Mouse (Mus musculus) layer of hippocampus, adult 2 months (tissue): ENCODE data around the gene Ncstn. TPM values are rescaled to one million over a fixed set of nuclear protein-coding genes. Genes with fewer than 3 reads are reported as not detected.
A peak's percentile ranks its signal among the peaks of the same experiment; 100 is the strongest.

Experiments used
- DNase-seq, 2 experiments: peaks; one replicate each; pipeline ENCODE4 v3.0.0; 2022; ENCODE audit warnings: low spot score in 2 of 2
- H3K27ac ChIP-seq: fragments of 200-600 bp; 2 replicates; pipeline ENCODE4 v1.8.1; 2022
- H3K4me3 ChIP-seq: fragments of 200-600 bp; 2 replicates; pipeline ENCODE4 v1.8.1; 2022; ENCODE audit warnings: mild to moderate bottlenecking
- CTCF ChIP-seq: fragments of 200-600 bp; conservative IDR thresholded peaks from 2 replicates; pipeline ENCODE4 v1.8.1; 2022; ENCODE audit warnings: antibody characterized with exemption, mild to moderate bottlenecking, moderate library complexity
- total RNA-seq, 2 experiments: library from RNA; stranded (reverse); gene quantifications; 2 replicates each; pipeline ENCODE4 v1.2.3; 2021

Gene Ncstn
- total RNA-seq, 2 experiments from 2014 or later = 58.1 to 63.3 TPM

GRCm38 (mm10) chr1:172063291-172064023 is 19.1 kb downstream of the Ncstn start:
- H3K27ac ChIP-seq = no peak overlapping the region; the same call in 1 of the 2 replicates
- no peak for TF ChIP-seq CTCF
- no peak for DNase-seq
- no peak overlapping the region for H3K4me3 ChIP-seq

- Histone ChIP-seq H3K4me3 (no peak overlapping the region), H3K27ac (no peak overlapping the region)
- no peak for DNase-seq
- no peak for TF ChIP-seq CTCF
Observed at GRCm38 (mm10) chr1:172062101-172062500, 20.5 kb downstream of the Ncstn start.

- Histone ChIP-seq H3K27ac (no peak overlapping the region), H3K4me3 (no peak overlapping the region)
- no peak for TF ChIP-seq CTCF
- no peak for DNase-seq
Observed at GRCm38 (mm10) chr1:172061217-172061616, 21.4 kb downstream of the Ncstn start.

GRCm38 (mm10) chr1:172060659-172061058 is 21.9 kb downstream of the Ncstn start:
- H3K27ac ChIP-seq = no peak overlapping the region
- TF ChIP-seq CTCF = no peak
- no peak for DNase-seq
- no peak overlapping the region for H3K4me3 ChIP-seq

- no peak for DNase-seq
- TF ChIP-seq CTCF = no peak
- H3K4me3 ChIP-seq = no peak overlapping the region
- peak overlapping the region; percentile 53; the same call in 1 of the 2 replicates for H3K27ac ChIP-seq
Observed at GRCm38 (mm10) chr1:172058874-172059273, 23.7 kb downstream of the Ncstn start.

GRCm38 (mm10) chr1:172058321-172058720 is 24.3 kb downstream of the Ncstn start:
- H3K4me3 ChIP-seq = no peak overlapping the region
- no peak for TF ChIP-seq CTCF
- no peak for DNase-seq
- peak overlapping the region; percentile 53; the same call in 1 of the 2 replicates for H3K27ac ChIP-seq

- no peak for TF ChIP-seq CTCF
- peak within 1 kb of the TSS; percentile 53; the same call in 1 of the 2 replicates for H3K27ac ChIP-seq
- H3K4me3 ChIP-seq = no peak within 1 kb of the TSS
- DNase-seq = no peak
Observed at GRCm38 (mm10) chr1:172057491-172057921, 25.1 kb downstream of the Ncstn start, which contains the start of gene Nhlh1. Gene Nhlh1, minus strand, starts transcription at chr1:172057573.

- TF ChIP-seq CTCF = no peak
- no peak for DNase-seq
- H3K4me3 ChIP-seq = no peak overlapping the region
- H3K27ac ChIP-seq = no peak overlapping the region
Observed at GRCm38 (mm10) chr1:172056251-172056650, 26.3 kb downstream of the Ncstn start.

GRCm38 (mm10) chr1:172053541-172054440 is 28.8 kb downstream of the Ncstn start:
- no peak overlapping the region for H3K27ac ChIP-seq
- no peak for DNase-seq
- peak overlapping the region; percentile 36 for H3K4me3 ChIP-seq
- TF ChIP-seq CTCF = no peak

- Histone ChIP-seq H3K27ac (no peak overlapping the region), H3K4me3 (no peak overlapping the region)
- no peak for TF ChIP-seq CTCF
- DNase-seq = no peak
Observed at GRCm38 (mm10) chr1:172052766-172053279, 29.8 kb downstream of the Ncstn start.

GRCm38 (mm10) chr1:172049131-172049782 is 33.3 kb downstream of the Ncstn start:
- Histone ChIP-seq H3K27ac (no peak overlapping the region), H3K4me3 (no peak overlapping the region)
- no peak for DNase-seq
- no peak for TF ChIP-seq CTCF

GRCm38 (mm10) chr1:172048241-172048734 is 34.3 kb downstream of the Ncstn start:
- Histone ChIP-seq H3K27ac (peak overlapping the region; percentile 32; the same call in 1 of the 2 replicates), H3K4me3 (no peak overlapping the region)
- no peak for TF ChIP-seq CTCF
- DNase-seq = no peak

- H3K27ac ChIP-seq = no peak overlapping the region
- peak; percentile 42 to 77 for DNase-seq
- TF ChIP-seq CTCF = peak; percentile 91
- H3K4me3 ChIP-seq = no peak overlapping the region
Observed at GRCm38 (mm10) chr1:172046938-172047337, 35.7 kb downstream of the Ncstn start.
